Mouse (Mus musculus) frontal cortex, postnatal 25 days (tissue): Measurements from ENCODE around the gene Grik4.
"Not testable (repeated sequence)": the region's sequence is repeated elsewhere in the genome, so short reads cannot be mapped to it uniquely, and the experiment has no call there.

Source experiments
- DNase-seq, 2 experiments: peaks; one replicate each; pipeline ENCODE4 v3.0.0; 2022; ENCODE audit warnings: low spot score in 2 of 2

The Grik4 gene

DNA sequence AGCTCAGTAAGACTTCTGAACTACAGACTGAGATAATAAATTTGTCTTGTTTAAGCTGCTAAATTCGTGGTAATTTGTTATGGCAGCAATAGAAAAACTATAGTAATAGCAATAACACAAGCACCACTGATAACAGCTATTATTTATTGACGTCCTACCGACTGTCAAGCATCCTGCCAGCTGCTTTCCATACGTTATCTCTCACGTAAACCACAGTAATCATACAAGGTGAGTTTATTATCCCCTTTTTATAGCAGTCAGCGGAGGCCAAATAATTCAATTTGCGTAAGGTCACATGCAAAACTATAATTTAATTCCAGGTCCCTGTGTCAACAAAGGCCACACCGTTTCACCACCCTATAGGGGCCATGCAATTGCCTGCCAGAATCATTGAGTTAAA lies 147.0 kb downstream of the Grik4 start:
- DNase-seq, result no peak

- no peak for DNase-seq
Observed at GRCm38 (mm10) chr9:42795881-42796280, 148.4 kb downstream of the Grik4 start.

DNA sequence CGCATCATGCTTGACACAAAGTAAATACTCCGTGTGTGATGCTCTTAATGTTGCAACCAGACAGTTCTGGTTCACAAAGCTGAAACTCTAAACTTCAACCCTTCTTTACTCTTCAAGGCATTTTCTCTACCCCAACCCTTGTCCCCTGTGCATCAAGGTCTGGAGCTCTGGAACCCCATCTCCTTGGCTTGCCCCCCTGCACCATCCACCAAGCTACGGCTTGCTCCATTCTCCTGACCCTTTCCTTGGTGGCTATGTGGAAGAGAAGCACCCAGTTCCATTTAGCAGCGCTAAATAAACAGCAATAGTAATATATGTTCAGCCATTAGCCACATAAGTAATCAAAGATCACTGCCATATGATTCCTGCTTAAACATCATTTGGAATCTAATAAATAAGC lies 150.3 kb downstream of the Grik4 start:
- DNase-seq, result no peak

- DNase-seq, result no peak
Observed at GRCm38 (mm10) chr9:42793581-42793980, 150.7 kb downstream of the Grik4 start.

DNA sequence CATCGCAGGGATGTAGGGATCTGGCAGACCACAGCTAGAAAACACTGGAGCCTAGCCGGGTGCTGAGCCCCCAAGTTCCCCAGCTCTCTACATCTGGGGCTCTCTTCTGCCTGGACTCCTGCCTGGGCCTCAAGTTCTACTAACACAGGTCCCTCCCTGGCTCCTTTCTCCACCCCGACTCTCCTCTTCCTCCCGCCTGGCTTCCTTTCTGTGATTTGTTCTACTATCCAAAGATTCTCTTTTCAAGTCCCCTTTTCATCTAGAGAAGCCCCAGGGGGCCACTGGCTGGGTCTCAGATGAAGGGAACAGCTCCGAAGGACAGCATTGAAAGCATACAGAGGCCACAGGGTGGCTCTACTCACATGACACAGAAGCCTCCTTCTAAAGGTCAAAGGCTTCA lies 151.9 kb downstream of the Grik4 start:
- no peak for DNase-seq

DNA sequence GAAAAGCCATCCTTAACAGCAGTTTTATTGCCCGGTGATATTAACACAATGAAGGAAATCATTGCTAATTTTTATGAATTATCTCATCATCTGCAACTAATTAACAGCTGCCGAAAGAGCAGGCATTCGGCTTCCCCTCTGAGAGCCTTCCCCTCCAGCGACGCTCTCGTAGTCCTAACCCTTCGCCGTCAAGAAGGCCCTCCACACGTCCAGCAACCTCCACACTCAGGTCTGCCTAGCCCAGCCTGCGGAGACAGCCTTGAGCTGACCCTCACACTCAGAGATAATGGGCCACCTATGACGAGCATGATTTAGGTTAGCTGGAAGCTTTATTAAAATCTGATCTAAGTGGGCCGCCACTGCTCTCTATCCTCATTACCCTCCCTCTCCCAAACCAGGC lies 152.5 kb downstream of the Grik4 start:
- DNase-seq, result no peak

- no peak for DNase-seq
Observed at GRCm38 (mm10) chr9:42791346-42791745, 152.9 kb downstream of the Grik4 start.

DNA sequence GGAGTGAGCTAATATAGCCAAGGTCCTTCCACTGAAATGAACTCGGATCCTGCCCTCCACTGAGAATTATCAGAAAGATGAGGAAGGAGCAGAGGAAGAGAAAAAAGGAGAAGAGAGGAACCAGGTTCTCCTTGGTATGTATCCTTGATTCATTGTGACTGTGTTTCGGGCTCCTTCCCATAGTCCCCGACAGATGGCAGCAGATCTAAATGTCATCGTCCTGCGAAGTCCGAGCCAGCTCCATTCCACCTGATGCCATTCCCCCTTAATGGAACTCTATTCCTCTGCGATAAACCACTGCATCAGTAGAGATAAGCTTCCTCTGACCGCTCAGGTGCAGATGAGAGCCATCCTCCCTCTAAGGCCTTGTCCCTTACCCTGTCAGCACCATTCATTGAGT lies 155.8 kb downstream of the Grik4 start:
- peak in 1 of 2 experiments; percentile 34 for DNase-seq

DNA sequence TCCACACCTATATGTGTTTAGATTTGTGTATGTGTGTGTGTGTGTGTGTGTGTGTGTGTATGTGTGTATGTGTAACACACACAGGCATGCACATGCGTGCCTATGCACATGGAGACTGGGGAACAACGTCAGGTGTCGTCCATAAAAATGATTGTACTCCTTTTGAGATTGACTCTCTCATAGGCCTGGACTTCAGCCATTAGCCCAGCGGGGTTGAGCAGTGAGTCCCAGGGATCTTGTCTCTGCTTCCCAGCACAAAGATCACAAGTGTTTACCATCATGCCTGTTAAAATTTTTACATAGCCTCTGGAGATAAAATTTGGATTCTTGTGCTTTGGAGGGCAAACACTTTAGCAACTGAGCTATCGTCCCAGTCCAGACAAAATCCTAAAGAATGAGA lies 157.4 kb downstream of the Grik4 start:
- no peak for DNase-seq

- DNase-seq, result no peak
Observed at GRCm38 (mm10) chr9:42786286-42786685, 158.0 kb downstream of the Grik4 start.

DNA sequence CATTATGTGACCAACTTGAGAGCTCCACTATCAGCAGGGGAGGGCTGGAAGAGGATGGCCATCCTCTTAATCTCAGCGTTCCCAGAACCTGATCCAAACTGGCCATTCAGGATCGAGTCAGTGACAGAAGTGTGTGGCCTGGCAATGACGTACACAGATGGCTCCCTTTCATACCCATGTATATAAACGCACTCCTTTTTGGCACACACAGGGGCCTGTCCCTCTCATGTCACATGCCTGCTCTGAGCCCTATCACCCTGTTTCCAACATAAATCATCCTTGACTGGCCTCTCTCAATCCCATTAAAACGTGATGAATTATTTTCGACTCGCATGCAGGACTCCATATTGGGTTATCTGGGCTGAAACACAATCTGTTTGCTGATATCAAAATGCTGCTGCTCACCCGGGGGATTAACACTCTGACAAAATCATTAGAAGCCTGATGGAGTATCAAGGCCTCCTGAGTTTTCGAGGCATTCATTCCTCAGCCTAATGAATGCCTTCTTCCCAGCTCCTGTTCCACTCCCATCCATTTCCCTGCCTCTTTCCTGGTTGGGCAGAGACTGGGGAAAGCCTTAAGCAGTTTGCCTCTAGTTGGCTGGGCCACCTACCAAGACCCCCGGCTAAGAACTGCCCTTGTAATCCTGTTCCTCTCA lies 159.0 kb downstream of the Grik4 start:
- DNase-seq, result no peak

DNA sequence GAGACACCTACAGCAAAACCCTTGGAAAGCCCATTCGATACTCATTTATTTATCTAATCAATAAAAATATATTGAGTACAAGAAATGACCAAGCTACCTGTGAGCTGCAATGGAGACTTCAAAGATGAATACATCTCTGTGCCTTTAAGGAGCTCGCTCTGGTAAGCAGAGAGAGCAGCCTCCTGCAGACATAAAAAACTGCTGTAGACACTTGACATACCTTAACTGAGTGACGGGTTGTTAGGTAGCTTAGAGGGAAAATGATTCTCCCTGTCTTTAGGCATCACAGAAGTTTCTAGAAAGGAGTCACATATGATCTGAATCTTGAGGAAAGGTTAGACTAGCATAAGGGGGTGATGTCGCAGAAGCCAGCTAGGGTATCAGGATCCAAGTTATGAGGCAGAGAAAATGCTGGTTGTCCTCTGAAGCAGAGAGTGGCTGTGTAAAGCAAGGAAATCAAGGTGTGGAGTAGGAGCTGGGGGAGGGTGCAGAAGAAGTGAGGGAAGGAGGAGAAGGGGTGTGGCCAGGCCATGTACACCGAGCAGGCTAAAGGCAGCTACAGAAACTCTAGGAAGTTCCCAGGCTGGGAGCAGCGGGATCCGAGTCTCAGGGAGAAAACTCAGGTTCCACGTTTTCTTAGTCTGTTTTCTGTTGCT lies 160.9 kb downstream of the Grik4 start:
- DNase-seq, result no peak

- not testable (repeated sequence) for DNase-seq
Observed at GRCm38 (mm10) chr9:42778471-42779263, 165.6 kb downstream of the Grik4 start.

- no peak for DNase-seq
Observed at GRCm38 (mm10) chr9:42777913-42778312, 166.4 kb downstream of the Grik4 start.

DNA sequence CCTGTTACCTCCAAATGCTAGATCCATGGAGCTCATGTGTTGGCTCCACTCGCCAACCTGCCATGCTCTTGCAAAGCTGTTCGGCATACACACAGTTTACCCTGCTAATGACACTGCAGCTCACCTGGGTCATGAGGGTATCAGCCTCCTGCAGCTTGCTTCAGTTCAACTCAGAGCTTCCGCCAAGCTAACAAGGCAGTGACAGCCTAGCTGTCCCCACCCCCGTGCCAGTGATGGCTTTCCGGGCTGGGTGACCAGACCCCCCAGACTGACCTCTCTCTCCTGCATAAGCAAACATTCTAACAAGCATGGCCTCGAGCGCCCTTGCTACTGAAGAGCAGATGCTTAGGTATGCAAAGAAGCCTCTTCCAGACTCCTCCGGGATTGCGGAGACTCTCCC lies 167.5 kb downstream of the Grik4 start:
- no peak for DNase-seq

GRCm38 (mm10) chr9:42764823-42765560 lies 179.3 kb downstream of the Grik4 start:
- peak in 1 of 2 experiments; percentile 12 for DNase-seq

GRCm38 (mm10) chr9:42758682-42759205 lies 185.5 kb downstream of the Grik4 start:
- DNase-seq, result no peak

DNA sequence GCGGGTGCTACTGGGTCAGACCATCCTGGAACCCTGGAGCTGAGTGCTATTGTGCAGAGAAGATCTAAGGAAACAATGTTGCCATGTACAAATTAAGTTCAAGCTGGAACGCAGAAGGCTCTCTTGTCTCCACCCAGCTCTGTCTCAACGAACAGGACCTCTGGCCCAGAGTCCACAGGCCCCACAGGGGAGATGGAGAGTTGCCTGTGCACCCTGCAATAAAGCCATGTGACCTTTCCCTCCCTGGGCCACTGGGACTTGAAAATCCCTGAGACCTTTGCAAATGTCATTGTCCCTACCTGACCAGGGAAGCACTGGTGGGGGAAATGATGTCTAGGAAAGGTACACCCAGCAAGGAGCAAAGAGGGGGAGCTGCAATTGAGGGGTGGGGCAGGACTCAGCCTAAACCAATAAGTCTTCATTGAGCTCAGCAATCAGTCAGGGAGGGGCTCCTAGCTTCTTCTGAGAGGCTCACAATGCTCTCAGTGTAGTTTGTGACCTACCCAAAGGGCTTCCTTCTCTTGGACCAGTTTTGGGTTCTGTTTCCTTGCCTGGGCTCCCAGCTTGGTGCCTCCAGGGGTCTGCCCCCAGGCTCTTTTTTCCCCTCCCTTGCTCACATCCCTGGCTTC lies 187.2 kb downstream of the Grik4 start:
- no peak for DNase-seq

- no peak for DNase-seq
Observed at GRCm38 (mm10) chr9:42754699-42755098, 189.6 kb downstream of the Grik4 start.

DNA sequence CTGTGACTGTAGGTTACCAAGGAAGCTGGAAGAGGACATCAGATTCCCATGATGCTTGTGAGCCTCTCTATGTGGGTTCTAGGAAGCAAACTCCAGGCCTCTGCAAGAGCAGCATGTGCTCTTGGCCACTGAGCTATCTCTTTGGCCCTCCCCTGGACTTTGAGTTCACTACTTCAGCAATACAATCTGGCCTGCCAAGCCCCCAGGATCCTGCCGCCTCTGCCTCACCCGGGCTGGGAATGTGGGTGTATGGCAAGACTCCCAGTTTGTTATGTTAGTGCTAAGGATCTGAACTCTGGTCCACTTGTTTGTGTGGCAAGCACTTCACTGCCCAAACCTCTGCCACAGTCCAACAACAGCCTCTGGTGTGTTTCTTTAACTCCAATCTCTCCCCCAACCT lies 193.1 kb downstream of the Grik4 start:
- no peak for DNase-seq

DNA sequence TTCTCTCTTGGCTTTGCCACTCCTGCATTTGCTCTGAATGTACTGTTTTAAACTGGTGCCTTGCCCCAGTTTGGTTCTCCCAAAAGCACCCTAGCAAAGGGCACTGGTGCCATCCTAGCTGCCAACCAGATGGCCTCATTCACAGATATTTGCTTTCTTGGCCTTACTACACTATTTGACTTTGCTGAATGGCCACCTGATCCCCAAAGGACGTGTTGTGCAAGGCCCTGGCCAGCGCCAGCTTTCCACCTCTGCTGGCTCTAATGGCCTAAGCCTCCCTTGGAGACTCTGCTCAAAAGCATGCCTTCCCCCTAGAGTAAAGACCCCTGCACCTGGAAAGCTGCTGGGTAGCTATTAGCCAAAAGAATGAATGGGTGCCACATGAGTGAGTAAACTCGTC lies 194.1 kb downstream of the Grik4 start:
- no peak for DNase-seq
